Mouse (Mus musculus): Measurements from ENCODE around the gene Rbm45.

DNA sequence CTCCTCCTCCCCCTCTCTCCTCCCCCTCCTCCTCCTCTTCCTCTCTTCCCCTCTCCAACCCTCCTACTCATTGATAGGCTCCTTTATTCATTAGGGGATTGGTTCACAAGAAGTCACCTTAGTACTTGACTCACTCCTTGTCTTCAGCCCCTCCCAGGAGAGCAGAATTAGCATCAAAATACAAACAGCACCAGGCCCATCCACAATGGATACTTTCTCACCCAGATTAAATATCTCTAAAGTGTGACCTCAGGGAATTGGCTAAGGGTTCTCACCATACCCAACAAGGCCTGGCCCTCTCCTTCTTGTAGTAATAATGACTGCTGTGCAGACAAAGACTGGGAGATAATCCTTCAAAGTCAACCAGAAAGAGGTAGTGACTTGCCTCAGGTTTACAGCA lies 30.4 kb downstream of the Rbm45 start:
- TF ChIP-seq GATA1 (IDR thresholded peaks at IDR 0.05; ENCODE audit: low read length) (no peak), TAL1 (IDR thresholded peaks at IDR 0.05; ENCODE audit: low read length) (no peak)

Measured in erythroblast, embryonic 14.5 days (primary cell).